Mouse (Mus musculus) cerebellum, postnatal 10 days (tissue): ENCODE data around the gene Abcc12.

Experiments used
- DNase-seq, 2 experiments: peaks; one replicate each; pipeline ENCODE4 v3.0.0; 2021; ENCODE audit warnings: mixed read lengths in 2 of 2

Gene Abcc12

GRCm38 (mm10) chr8:86512131-86512792, 68.2 kb downstream of the Abcc12 start:
- DNase-seq: no peak

DNA sequence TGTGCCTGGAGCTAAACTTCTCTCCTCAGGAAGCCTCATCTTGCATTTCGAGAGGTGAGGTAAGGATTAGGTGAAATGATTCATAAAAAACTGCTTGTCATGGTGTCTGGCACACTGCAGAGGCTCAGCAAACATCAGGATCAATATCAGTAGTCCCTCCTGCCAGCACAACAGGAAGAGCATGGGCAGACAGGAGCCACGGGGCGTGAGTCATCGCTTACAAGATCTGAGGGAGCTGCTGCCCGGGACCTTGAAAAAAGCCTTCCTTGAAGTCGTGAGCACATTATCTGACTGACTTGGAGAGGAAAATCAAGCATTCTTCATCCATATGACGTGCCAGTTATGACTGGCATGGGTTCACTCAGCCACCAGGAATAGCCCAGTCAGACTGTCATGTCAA, 79.1 kb downstream of the Abcc12 start:
- no peak for DNase-seq

DNA sequence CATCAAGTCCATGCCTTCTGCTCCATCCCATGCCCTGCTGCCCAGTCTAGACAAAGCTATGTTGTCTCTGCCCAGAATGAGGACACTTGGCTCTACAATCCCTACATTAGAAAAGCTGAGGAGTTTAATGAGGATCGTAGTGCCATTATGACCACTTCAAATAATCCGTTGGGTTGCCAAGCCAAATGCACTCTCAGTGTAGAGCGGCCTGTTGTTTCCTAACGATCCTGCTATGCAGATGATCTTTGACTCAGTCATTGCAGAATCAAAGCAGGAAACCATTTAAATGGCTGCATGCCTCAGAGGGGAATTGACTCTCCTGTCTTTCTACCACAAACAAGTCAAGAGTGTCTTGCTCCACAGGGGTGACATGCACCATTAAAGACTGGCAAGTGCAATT, 85.4 kb downstream of the Abcc12 start:
- DNase-seq: no peak

- no peak for DNase-seq
Observed at GRCm38 (mm10) chr8:86493841-86494240, 86.6 kb downstream of the Abcc12 start.

GRCm38 (mm10) chr8:86485411-86485810, 95.1 kb downstream of the Abcc12 start:
- no peak for DNase-seq

- no peak for DNase-seq
Observed at GRCm38 (mm10) chr8:86484244-86484643, 96.2 kb downstream of the Abcc12 start.

DNA sequence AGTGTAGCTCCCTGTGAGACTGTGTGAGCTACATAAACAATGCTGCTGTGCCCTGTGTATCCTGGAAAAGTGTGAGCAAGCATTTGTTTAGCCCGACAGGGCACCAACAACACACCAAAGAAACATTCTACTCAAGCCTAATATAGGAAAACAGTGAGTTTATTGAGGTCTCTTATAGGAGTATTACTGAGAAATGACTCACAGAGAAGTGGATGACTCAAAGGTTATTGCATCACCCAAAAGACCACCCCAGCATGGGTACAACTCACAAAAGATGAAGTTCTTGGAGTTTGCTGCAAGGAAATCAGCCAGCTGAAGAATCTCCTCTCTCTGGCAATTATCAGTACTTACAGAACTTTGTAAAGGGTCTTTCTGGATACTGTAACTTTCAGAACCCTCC, 98.4 kb downstream of the Abcc12 start:
- no peak for DNase-seq

DNA sequence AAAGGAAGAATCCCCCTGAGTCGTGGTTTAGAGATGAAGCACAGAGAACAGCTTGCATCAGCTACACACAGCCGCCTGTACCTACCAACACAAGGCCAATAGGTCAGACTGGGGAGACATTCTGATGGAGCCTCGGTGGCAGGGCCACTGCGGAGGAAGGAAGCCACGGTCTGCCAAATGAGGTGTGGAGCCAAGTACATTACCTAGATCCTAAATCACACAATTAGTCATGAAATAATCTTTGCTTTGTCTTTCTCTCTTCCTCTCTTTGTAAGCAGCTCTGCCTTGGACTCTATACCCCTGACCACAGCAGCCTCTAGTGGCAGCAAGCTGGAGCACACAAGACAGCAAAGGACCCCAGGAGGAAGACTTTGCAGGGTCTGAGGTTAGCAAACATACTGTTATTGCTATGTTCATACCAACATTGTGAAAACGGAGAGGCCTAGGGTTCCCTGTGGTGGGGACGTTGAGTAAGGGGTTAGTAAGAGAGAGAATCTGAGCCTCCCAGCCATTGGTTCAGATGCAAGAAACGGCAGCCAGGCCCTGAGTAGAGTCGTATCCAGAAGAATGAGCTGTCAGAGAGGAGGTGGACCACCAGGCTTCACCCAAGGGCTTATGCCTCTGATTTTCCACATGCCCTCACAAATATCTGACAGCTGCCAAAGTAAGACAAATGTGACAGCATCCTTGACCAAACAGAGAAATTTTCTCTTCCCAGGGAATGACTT, 104.6 kb downstream of the Abcc12 start:
- DNase-seq: peak; percentile 84 to 85

- DNase-seq: no peak
Observed at GRCm38 (mm10) chr8:86474461-86474860, 106.0 kb downstream of the Abcc12 start.

GRCm38 (mm10) chr8:86473121-86473520, 107.4 kb downstream of the Abcc12 start:
- peak in 1 of 2 experiments; percentile 13 for DNase-seq

DNA sequence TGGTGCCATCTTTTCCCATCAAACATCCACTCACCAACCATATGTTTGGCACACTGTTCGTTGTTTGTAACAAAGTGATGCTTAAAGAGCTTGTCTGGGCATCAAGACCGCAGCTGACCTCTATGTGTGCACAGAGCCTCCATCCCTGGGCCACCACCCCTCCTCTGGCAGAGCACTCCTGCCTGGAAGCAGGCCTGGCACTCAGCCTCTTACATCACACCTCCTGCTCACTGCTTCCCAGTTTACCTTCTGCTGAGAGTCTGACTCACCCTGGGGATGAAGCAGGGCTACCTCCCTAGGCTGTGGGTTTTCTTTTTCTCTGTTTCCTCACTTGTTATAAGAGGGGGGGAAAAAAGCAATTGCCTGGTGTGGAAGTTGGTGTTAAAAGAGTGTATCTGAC, 109.8 kb downstream of the Abcc12 start:
- DNase-seq: peak; percentile 48 to 60

DNA sequence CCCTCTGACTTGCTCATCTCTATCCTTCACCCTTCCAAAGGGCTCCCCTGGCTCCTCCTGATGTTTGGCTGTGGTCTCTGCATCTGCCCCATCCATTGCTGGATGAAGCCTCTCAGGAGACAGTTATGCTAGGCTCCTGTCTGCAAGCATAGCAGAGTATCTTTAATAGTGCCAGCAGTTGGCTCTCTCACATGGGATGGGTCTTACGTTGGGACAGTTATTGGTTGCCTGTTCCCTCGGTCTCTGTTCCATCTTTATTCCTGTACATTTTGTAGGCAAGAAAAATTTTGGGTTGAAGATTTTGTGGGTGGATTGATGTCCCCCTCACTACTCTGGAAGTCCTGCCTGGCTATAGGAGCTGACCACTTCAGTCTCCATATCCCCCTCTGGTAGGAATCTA, 117.3 kb downstream of the Abcc12 start:
- no peak for DNase-seq

GRCm38 (mm10) chr8:86460372-86460771, 120.1 kb downstream of the Abcc12 start:
- no peak for DNase-seq

DNA sequence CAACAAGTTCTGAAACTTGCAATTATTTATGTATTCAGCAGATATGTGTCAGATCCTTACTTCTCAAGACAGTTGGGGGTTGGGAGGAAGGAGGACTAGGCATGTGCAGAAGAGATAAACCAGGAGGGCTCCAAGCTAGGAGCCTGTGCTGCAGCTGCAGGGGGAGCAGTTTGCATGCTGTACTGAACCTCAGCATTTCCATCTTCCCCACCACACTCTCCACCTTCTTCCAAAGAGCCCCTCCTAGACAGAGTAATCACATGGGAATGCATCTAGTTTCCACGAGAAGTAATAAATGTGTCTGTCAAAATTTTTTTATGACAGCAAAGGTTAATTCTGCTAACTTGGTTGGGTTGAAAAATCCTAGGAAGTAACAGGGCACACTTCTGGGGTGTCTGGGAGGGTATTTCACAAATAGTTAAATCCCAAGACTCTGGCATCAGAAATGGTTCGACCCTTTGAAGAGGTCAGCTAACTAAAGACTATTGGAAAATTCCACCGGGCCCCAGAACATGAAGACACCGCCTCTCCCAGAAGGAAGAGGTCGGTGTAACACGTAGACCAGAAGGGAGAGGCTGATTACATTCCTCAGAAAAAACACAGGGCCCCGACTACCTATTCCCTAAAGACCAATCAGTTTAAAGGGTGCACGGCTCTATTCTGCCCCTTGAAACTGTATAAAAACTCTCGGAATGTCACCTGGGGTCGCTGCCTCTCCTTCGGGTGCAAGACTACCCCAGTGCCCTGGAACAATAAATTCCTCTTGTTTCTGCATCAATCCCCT, 126.6 kb downstream of the Abcc12 start:
- DNase-seq: no peak

DNA sequence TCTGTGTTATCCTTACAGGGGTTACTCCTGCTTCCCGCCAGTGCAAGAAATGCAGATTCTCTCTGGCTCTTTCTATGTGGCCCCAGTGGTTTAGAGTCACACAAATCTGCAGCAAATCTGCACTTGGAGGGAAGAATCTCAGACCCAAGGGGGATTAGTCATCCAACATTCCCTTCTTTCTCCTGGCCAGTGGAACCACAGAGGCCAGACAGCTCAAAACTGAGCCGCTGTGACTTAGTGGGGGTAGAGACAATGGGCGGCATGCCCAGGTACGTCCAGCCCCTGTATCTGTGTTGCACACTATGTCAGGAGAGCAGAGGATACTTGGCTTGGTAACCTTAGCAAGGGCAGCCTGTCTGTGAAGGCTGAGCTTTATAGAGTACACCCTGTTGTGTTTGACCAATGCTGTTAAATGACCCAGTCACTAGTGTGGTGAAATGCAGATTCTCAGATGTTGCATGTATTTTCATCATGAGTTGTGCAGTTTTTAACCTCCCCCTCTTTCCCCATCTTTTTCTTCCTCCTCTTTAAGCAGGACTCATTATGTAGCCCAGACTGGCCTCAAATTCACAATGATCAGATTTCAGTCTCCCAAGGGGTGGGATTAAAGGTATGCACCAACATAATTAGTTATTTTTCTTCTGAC, 130.5 kb downstream of the Abcc12 start:
- no peak for DNase-seq

GRCm38 (mm10) chr8:86445516-86445915, 135.0 kb downstream of the Abcc12 start:
- DNase-seq: no peak

DNA sequence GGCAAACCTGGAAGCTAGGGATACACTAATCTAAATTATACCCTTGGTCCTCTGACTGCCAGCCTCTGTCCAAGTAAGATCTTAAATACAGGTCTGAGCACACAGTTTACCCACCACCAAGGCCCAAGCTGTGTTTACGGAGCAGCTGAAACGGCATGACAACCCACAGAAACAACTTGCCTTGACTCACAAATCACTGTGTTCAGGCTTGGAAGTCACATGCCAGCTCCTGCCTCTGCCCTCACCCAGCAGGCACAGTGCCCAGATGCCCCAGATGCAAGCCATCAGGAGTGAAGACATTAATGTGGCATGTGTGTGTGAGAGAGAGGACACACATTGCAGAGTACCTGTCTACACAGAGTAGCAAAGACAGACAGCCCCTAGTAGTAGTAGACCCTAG, 136.7 kb downstream of the Abcc12 start:
- DNase-seq: peak; percentile 45 to 46

DNA sequence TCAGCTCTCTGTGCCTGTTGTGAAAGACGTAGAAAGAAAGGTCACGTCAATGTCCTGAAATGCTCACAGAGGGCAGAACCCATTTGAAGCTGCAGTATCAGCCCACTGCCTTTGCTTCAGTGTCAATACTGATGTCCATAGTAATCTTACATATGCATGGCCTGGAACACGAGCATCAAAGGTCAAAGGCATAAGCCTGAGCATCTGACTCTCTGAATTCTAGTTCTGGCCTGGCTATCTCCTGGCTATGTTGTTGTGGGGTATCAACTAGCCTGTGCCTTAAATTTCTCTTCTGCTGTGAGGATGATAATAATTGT, 141.5 kb downstream of the Abcc12 start:
- DNase-seq: no peak

GRCm38 (mm10) chr8:86438133-86438982, 142.1 kb downstream of the Abcc12 start:
- peak; percentile 51 to 65 for DNase-seq

DNA sequence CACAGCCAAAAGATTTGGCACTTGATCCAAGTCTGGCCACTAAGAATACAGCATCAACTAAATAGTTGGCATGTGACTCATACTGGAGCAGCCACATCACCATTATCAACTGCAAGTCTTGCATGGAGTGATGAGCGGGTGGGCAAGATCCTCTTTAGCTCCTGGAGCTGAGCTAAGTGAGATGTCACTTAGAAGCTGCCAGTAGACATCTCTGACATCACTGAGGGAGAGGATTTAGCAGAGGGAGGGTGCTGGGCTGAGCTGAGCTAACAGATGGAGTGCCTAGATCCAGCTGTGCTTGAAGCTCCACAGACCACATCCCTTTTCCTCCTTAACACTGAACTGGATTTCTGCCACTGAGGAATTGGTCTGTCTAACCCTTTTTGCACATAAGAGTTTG, 143.1 kb downstream of the Abcc12 start:
- DNase-seq: peak; percentile 24 to 26
